Mouse (Mus musculus): ENCODE data around the gene Gpx1.
A peak's percentile ranks its signal among the peaks of the same experiment; 100 is the strongest.

- no peak for TF ChIP-seq CTCF (IDR thresholded peaks at IDR 0.05; ENCODE audit: low read depth, low read length)
- peak; percentile 91 for TF ChIP-seq EP300 (IDR thresholded peaks at IDR 0.05; ENCODE audit: insufficient read depth, low read depth, low read length)
- TF ChIP-seq POLR2A (IDR thresholded peaks at IDR 0.05; ENCODE audit: insufficient read depth, low read length), result peak; percentile 98
These were observed at the start of gene Gpx1 for GRCm38 (mm10) chr9:108338886-108339781.
